Mouse (Mus musculus): Measurements from ENCODE around the gene Optn. TPM values are rescaled to one million over a fixed set of nuclear protein-coding genes. Genes with fewer than 3 reads are reported as not detected.

Optn gene
- polyA plus RNA-seq, 1 experiment from 2014 or later: 12.4 TPM

DNA sequence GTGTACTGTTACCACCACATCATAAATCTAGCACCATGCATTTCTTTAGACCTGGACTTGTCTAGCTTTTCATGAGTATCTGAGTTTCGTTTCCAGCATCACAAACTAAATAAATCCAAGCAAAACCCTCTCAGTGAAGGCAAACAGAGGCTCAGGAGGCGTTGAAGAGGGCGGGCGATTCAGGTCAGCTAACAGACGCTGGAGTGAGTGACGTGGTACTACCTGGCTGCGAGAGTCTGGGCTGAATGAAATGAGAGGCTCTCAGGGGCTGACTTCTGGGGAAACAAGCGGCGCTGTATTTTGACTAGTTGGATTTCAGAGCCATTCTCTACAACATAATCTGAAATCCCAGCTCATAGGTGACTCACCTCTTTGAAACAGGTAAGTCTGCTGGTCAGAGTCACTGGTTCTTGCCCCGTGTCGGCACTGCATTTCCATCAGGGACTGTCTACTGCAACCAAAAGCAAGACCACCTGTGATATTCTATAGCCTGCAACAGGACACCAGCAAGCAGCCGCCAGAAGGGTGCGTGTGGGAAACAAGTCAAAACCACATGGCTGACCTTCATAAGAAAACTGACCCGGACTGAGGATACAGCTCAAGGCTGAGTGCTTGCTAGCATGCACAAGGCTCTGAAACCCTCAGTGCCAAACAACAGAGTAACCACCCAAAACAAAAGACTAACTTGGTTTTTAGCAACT is 40.0 kb downstream of the Optn start:
- Histone ChIP-seq H3K36me3 (no peaks in the 10 kb centered on the region), H3K4me2 (no peak overlapping the region), H3K27ac (no peak overlapping the region), H3K9ac (no peak overlapping the region), H3K27me3 (replicated peaks) (no peaks in the 10 kb centered on the region), H3K4me3 (replicated peaks) (no peak overlapping the region), H3K4me1 (no peaks in the 10 kb centered on the region), H3K9me3 (no peaks in the 10 kb centered on the region)
- WGBS: 63% methylated on average over 14 of the region's 14 CpGs
- peak; percentile 72 for ATAC-seq (ENCODE audit: insufficient read depth, low FRiP score, low read depth)

DNA sequence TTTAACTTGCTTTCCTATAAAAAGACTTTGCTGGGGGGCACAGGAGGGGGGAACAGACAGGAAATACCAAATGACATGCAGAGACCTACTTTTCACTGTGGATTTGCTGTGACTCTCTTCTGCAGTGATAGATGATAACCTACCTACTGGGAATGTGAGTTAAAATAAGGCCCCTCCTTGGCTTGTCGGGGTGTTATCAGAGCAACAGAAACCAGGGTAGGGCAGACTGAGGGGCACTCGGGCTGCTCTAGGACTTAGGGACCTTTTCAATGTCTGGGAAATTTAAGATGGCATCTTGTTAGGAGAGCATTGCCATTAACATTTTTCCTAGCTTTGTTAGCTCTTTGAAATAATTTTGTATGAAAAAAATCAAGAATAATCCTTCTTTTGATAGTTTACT is 40.6 kb downstream of the Optn start:
- H3K27me3 ChIP-seq (replicated peaks): no peaks in the 10 kb centered on the region
- H3K9ac ChIP-seq: no peak overlapping the region
- no peak overlapping the region for H3K27ac ChIP-seq
- WGBS: 63% methylated on average over 2 of the region's 2 CpGs
- H3K4me3 ChIP-seq (replicated peaks): no peak overlapping the region
- no peaks in the 10 kb centered on the region for H3K9me3 ChIP-seq
- no peaks in the 10 kb centered on the region for H3K36me3 ChIP-seq
- ATAC-seq (ENCODE audit: insufficient read depth, low FRiP score, low read depth): no peak
- no peak overlapping the region for H3K4me2 ChIP-seq
- no peaks in the 10 kb centered on the region for H3K4me1 ChIP-seq

DNA sequence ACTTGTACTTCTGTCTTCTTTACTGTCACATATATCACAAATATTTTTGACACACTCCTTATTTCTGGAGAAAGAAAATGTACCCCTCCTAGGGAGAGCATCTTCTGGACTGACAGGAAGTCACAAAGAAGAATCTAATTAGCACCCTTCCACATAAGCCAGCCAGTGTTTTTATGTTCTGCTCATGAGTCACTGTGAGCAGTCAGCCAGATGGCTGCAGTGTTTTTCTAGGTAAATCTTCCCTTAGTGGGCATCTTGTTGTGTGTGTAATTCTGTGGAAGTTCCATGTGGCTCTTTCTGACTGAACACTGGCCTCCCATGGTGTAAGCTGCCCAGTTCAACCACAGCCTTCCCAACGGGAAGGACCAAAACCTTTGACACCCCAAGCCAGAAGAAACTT is 44.1 kb downstream of the Optn start:
- H3K4me1 ChIP-seq: no peaks in the 10 kb centered on the region
- WGBS: 55% methylated on average over 1 of the region's 1 CpGs

DNA sequence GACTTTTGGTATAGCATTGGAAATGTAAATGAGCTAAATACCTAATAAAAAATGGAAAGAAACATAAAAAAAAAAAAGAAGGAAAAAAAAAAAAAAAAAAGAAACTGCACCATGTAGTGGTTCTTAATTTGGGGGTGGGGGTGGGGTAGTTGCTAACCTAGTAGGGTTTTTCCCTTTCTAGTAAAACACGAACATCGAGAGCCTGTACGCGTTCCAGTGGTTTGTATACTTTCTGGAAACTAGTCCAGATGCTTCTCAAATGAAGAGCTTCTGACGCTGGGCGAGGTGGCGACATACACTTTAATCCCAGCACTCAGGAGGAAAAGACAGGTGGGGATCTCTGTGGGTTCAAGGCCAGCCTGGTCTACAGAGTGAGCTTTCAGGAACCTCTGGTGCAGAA is 46.9 kb downstream of the Optn start:
- no peak overlapping the region for H3K9ac ChIP-seq
- H3K9me3 ChIP-seq: no peaks in the 10 kb centered on the region
- 90% methylated on average over 7 of the region's 7 CpGs for WGBS
- no peak overlapping the region for H3K4me3 ChIP-seq (replicated peaks)
- H3K27me3 ChIP-seq (replicated peaks): no peaks in the 10 kb centered on the region
- no peak overlapping the region for H3K27ac ChIP-seq
- H3K36me3 ChIP-seq: no peaks in the 10 kb centered on the region
- H3K4me1 ChIP-seq: 0 out of 2 replicates have a peak, but pooled peaks cover 2% of the 10 kb centered on the region
- no peak overlapping the region for H3K4me2 ChIP-seq
- ATAC-seq (ENCODE audit: insufficient read depth, low FRiP score, low read depth): no peak

More for the DNA sequence above, 44.1 kb downstream of the Optn start:
- ATAC-seq (ENCODE audit: insufficient read depth, low FRiP score, low read depth): no peak
- Histone ChIP-seq H3K36me3 (no peaks in the 10 kb centered on the region), H3K9ac (no peak overlapping the region), H3K27me3 (replicated peaks) (no peaks in the 10 kb centered on the region), H3K4me2 (no peak overlapping the region), H3K27ac (no peak overlapping the region), H3K4me3 (replicated peaks) (no peak overlapping the region), H3K9me3 (no peaks in the 10 kb centered on the region)

DNA sequence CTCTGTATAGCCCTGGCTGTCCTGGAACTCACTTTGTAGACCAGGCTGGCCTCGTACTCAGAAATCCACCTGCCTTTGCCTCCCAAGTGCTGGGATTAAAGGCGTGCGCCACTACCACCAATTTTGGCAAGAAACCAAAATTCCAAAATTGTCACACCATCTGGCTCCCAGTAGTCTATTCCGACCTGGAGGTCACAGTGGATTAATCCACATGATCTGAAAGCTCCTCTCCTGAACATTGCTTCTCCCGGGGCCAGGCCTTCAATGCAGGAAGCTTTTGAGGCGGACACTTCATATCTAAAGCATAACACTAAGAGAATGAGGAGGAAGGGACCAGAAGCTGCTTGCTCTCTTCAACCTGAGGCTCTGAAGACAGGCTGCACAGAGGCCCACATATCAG is 48.3 kb downstream of the Optn start:
- Histone ChIP-seq H3K27me3 (replicated peaks) (no peaks in the 10 kb centered on the region), H3K4me1 (0 out of 2 replicates have a peak, but pooled peaks cover 8% of the 10 kb centered on the region), H3K9ac (no peak overlapping the region), H3K36me3 (no peaks in the 10 kb centered on the region), H3K27ac (no peak overlapping the region), H3K4me2 (no peak overlapping the region), H3K4me3 (replicated peaks) (no peak overlapping the region), H3K9me3 (no peaks in the 10 kb centered on the region)
- ATAC-seq (ENCODE audit: insufficient read depth, low FRiP score, low read depth): no peak
- WGBS: 87% methylated on average over 6 of the region's 6 CpGs

DNA sequence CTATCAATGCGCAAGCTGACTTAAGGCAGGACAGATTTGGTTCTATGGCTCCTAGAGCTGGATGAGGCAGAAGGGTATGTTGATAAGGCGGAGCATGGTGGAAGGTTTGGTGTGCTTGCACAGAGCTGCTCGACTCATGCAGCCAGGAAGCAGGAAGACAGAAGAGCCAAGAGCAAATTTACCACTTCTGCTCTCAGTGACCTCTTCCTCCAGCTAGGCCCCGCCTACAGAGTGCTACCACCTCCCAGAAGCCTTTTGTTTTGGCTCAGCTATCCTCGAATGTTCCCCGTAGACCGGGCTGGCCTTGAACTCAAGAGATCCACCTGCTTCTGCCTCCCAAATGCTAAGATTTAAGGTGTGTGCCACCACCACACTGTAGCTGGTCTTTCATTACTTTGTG is 49.2 kb downstream of the Optn start:
- no peaks in the 10 kb centered on the region for H3K36me3 ChIP-seq
- H3K27ac ChIP-seq: no peak overlapping the region
- H3K4me2 ChIP-seq: no peak overlapping the region
- H3K9me3 ChIP-seq: no peaks in the 10 kb centered on the region
- H3K9ac ChIP-seq: no peak overlapping the region
- 0 out of 2 replicates have a peak, but pooled peaks cover 8% of the 10 kb centered on the region for H3K4me1 ChIP-seq
- H3K27me3 ChIP-seq (replicated peaks): no peaks in the 10 kb centered on the region
- no peak for ATAC-seq (ENCODE audit: insufficient read depth, low FRiP score, low read depth)
- WGBS: 73% methylated on average over 7 of the region's 7 CpGs
- no peak overlapping the region for H3K4me3 ChIP-seq (replicated peaks)

DNA sequence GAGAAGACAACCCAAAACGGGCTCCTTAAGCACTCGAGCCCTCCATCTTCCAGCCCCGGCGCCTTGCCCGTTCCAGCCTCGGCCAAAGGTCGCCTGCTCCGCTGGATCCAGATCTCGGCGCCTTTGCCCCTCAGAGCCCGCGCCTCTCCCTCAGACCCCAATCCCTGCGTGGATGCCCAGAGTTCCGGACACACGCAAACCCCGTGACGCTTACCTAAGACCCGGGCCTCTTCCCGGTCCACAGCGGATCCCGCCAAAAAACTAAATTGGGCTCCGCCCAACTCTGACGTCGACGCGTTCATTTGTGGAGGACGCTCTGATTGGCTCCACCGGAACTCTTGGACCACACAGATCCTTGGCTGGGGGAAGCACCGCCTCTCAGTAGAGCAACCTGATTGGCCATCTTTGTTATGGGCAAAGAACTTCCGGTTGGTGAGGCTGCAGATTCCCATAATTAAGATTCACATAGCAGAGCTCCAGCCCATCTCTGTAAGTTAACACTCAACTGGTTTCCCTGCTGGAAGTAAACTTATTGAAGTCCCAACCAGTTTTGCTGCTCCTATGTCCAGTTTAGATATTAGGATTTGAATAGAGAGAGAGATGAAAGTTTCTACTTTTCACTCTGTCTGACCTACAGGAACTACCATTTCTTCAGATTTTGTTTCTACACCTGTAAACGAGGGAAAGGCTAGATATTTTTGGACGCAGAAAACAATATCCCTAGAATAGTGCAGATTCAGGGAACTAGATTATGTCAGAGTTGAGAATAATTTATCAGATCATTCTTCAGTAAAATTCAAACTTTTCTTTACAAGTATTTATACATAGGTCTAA is 51.1 kb downstream of the Optn start, which contains the start of gene Mcm10:
Gene Mcm10 (minus strand): TSS at position 301 of the 834 bp plus-strand sequence.
- ATAC-seq (ENCODE audit: insufficient read depth, low FRiP score, low read depth): peak; percentile 100
- Histone ChIP-seq H3K4me1 (0 out of 2 replicates have a peak, but pooled peaks cover 8% of the 10 kb centered on the region), H3K36me3 (peaks cover 9% of the 10 kb centered on the region), H3K9ac (peak within 1 kb of the TSS; percentile 69), H3K4me3 (replicated peaks) (peak within 1 kb of the TSS; percentile 88), H3K27me3 (replicated peaks) (no peaks in the 10 kb centered on the region), H3K9me3 (no peaks in the 10 kb centered on the region), H3K4me2 (peak within 1 kb of the TSS; percentile 70), H3K27ac (peak within 1 kb of the TSS; percentile 44; the same call in 1 of the 2 replicates)
- WGBS: 3% methylated on average over 32 of the region's 32 CpGs

DNA sequence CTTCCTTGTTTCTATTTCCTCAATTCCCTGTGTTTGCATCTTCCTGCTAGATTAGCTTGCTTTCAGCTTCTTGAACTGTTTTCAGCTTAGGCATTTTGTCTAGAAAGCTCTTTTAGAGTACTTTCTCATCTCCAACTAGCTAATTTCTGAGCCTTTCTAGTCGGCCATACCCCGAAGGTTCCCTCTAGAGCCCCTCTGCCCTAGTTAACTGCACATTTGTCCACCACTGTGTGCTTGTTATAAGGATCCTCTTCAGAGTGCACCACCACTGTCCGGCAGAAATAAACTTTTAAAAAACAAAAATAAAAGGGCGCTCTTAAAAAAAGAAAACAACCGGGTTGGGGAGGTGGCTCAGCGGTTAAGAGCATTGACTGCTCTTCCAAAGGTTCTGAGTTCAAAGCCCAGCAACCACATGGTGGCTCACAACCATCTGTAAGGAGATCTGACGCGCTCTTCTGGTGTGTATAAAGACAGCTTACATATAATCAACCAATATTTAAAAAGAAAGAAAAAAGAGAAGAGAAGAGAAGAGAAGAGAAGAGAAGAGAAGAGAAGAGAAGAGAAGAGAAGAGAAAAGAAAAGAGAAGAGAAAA is 51.9 kb downstream of the Optn start:
- no peak for ATAC-seq (ENCODE audit: insufficient read depth, low FRiP score, low read depth)
- Histone ChIP-seq H3K36me3 (peaks cover 15% of the 10 kb centered on the region), H3K27ac (no peak overlapping the region; the same call in 1 of the 2 replicates), H3K4me3 (replicated peaks) (peak overlapping the region; percentile 88), H3K9ac (peak overlapping the region; percentile 69; the same call in 1 of the 2 replicates), H3K27me3 (replicated peaks) (no peaks in the 10 kb centered on the region), H3K4me1 (0 out of 2 replicates have a peak, but pooled peaks cover 8% of the 10 kb centered on the region), H3K4me2 (peak overlapping the region; percentile 70), H3K9me3 (no peaks in the 10 kb centered on the region)
- WGBS: 9% methylated on average over 8 of the region's 8 CpGs

DNA sequence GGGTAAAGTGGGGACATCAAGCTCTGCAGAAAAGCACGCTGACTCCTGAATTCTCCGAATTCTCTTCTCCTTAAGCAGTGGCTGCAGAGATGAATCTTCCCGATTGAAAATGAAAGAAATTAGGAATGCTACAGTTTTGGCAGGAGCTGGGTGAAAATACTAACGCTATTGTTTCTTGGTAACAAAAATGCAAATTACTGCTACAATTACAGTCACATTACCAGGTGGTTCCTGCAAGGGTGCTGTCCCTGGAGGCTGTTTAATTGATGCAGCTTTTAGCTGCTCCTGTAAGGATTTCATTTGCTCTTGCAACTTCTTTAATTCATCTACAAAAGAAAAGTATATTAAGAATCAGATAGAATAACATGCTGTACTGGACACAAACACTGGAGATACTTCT is 56.7 kb downstream of the Optn start:
- no peak overlapping the region for H3K27ac ChIP-seq
- no peak overlapping the region for H3K4me3 ChIP-seq (replicated peaks)
- no peak for ATAC-seq (ENCODE audit: insufficient read depth, low FRiP score, low read depth)
- H3K36me3 ChIP-seq: peaks cover 21% of the 10 kb centered on the region
- H3K4me2 ChIP-seq: no peak overlapping the region
- H3K4me1 ChIP-seq: 0 out of 2 replicates have a peak, but pooled peaks cover 8% of the 10 kb centered on the region
- H3K27me3 ChIP-seq (replicated peaks): no peaks in the 10 kb centered on the region
- 93% methylated on average over 4 of the region's 4 CpGs for WGBS
- no peak overlapping the region for H3K9ac ChIP-seq
- H3K9me3 ChIP-seq: no peaks in the 10 kb centered on the region

DNA sequence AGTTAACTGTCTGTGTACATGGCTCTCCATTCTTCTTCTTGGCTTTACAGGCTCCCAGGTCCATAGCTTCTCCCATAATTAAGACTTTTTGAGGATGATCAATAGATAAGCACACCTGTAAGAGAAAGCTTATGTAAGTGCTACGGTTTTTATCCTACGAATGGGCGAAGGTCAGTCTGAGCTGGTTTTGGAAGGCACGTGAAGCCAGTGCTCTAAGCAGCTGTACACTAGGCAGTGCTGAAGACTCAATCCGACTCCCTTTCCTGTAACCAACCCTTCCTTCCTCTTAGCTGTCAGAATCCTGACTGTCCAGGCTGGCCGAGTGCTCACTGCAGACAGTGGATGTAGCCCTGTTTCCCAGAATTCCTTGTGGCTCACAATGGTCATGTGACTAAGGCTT is 62.6 kb downstream of the Optn start:
- 88% methylated on average over 6 of the region's 6 CpGs for WGBS
- Histone ChIP-seq H3K4me1 (no peaks in the 10 kb centered on the region), H3K4me3 (replicated peaks) (no peak overlapping the region), H3K9ac (no peak overlapping the region), H3K27ac (no peak overlapping the region), H3K4me2 (no peak overlapping the region), H3K27me3 (replicated peaks) (no peaks in the 10 kb centered on the region), H3K36me3 (peaks cover 30% of the 10 kb centered on the region), H3K9me3 (no peaks in the 10 kb centered on the region)
- ATAC-seq (ENCODE audit: insufficient read depth, low FRiP score, low read depth): no peak

DNA sequence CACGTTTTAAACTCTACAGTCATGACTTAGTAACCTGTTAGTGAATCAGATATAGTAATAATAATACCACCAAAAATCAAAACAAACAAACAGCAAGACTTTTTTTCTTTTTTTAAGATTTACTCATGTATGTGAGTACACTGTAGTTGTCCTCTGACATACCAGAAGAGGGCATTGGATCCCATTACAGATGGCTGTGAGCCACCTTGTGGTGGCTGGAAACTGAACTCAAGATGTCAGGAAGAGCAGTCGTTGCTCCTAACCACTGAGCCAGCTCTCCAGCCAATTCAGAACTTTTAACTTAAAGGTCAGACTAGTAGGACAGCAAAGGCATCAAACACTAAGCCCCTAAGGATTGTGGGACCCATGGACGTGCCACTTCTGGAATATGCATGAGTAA is 64.9 kb downstream of the Optn start:
- ATAC-seq (ENCODE audit: insufficient read depth, low FRiP score, low read depth): no peak
- Histone ChIP-seq H3K4me2 (no peak overlapping the region), H3K9me3 (no peaks in the 10 kb centered on the region), H3K27me3 (replicated peaks) (no peaks in the 10 kb centered on the region), H3K4me1 (no peaks in the 10 kb centered on the region), H3K4me3 (replicated peaks) (no peak overlapping the region), H3K27ac (no peak overlapping the region), H3K36me3 (peaks cover 39% of the 10 kb centered on the region), H3K9ac (no peak overlapping the region)
- 83% methylated on average over 3 of the region's 3 CpGs for WGBS

DNA sequence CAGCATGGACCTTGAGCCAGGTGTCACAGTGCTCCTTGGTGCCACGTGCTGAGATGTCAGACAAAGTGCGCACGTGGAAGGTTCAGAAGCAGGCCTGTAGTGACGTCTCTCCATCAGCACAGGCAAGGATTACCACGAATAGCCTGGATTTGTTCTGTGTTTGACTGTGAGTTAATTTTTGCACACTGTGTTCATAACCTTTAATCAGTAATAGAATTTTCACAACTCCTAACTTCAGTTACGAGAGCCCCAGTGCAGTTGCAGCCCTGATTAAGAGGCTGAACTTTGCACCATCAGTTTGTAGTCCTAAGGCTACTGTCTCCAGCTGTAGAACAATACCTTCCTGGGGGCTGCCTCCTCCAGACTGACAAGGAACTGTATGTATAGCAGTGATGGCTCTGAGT is 67.4 kb downstream of the Optn start:
- H3K4me2 ChIP-seq: no peak overlapping the region
- 83% methylated on average over 6 of the region's 6 CpGs for WGBS
- no peak overlapping the region for H3K9ac ChIP-seq
- H3K4me1 ChIP-seq: no peaks in the 10 kb centered on the region
- H3K9me3 ChIP-seq: no peaks in the 10 kb centered on the region
- no peak overlapping the region for H3K27ac ChIP-seq
- ATAC-seq (ENCODE audit: insufficient read depth, low FRiP score, low read depth): no peak; the same call in 1 of the 2 replicates
- H3K27me3 ChIP-seq (replicated peaks): no peaks in the 10 kb centered on the region
- H3K4me3 ChIP-seq (replicated peaks): no peak overlapping the region
- peaks cover 46% of the 10 kb centered on the region for H3K36me3 ChIP-seq
